Mouse (Mus musculus) spleen, adult 2 months (tissue): Measurements from ENCODE around the gene Nfia.

Experiments
- CTCF ChIP-seq: fragments of 200-500 bp; IDR thresholded peaks from 2 replicates; pipeline ENCODE4 v1.5.1; 2011; ENCODE audit warnings: mild to moderate bottlenecking, inconsistent platforms; ENCODE audit not compliant: insufficient read depth, insufficient read length, insufficient replicate concordance; ENCODE audit errors: extremely low read depth
- POLR2A ChIP-seq: fragments of 200-500 bp; IDR thresholded peaks from 2 replicates; pipeline ENCODE4 v1.6.1; 2011; ENCODE audit warnings: low read depth, low read length, inconsistent platforms

GRCm38 (mm10) chr4:97920287-97921079 lies 147.9 kb downstream of the Nfia start:
- TF ChIP-seq POLR2A (no peak), CTCF (no peak)
